Mouse (Mus musculus) liver, adult (tissue): ENCODE results near the gene Rabif.

Source experiments
- GATA4 ChIP-seq: IDR thresholded peaks from 2 replicates; pipeline ENCODE4 v1.6.1; 2014; ENCODE audit warnings: mild to moderate bottlenecking, low read length; ENCODE audit not compliant: insufficient replicate concordance

Rabif gene

DNA sequence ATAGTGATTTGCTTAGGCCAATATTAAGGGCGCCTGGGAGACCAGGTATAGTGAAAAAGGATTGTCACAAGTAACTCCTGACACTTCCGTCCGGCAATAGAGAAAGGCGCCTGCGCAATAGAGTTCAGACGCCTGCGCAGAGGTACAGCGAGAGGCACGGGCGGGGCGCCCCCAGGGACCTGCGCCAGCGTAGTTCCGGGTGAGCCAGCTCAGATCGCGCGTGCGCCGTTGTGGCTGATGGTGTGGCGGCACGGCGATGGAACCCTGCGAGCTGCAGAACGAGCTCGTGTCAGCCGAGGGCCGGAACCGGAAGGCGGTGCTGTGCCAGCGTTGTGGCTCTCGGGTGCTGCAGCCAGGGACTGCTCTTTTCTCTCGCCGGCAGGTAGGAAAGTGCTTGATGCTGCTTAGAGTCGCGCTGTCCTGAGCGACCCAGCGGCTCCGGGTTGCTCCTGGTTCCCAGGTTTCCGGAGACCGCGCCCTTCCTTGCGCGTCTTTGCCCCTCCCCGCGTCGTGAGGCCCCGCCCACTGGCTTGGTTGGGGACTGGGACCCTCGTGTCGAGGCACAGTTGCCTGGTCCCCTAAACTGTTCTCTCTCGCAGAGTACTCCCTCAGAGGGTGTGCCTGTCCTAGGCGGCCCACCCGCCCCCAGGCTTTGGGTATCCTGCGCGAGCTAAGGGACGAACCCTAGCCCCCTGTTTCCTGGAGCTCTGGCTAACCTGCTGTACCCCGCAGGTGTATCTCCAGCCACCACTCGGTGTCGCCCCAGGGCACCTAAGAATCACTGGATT, at the start of gene Rabif:
Gene Rabif (plus strand): TSS at position 221 of the 788 bp plus-strand sequence.
- peak; percentile 19; the same call in 1 of the 2 replicates for TF ChIP-seq GATA4

GRCm38 (mm10) chr1:134445418-134445817, 49.0 kb upstream of the Rabif start:
- TF ChIP-seq GATA4 = no peak

DNA sequence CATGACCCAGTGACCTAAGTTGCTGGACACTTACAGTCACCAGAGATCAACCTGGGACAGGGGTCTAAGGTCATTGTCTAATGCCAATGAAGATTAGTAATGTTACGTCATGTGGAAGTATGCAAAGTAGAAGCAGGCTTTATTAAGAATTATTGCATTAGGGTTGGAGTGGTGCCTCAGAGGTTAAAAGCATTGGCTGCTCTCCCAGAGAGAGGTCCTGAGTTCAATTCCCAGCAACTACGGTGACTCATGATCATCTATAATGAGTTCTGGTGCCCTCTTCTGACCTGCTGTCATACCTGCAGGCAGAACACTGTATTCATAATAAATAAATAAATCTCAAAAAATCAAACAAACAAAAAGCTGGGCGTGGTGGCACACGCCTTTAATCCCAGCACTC, 44.2 kb upstream of the Rabif start:
- no peak for TF ChIP-seq GATA4

DNA sequence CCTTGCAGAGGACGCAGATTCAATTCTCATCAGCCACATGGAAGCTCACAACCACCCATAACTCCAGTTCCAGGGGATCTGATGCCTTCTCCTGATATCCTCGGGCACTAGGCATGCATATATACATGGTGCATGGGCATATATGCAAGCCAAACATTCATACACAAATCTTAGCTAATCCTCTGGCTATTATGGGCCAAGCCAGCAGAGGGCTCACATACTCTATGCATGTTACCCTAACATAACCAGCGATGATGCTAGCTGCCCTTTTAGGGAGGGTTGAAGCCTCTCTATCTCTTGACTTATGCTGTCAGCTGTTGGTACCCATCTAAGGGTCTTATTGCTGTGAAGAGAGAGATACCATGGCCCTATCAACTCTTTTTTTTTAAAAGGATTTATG, 43.5 kb upstream of the Rabif start:
- no peak for TF ChIP-seq GATA4

- no peak; the same call in 1 of the 2 replicates for TF ChIP-seq GATA4
These were observed 39.3 kb upstream of the Rabif start, which contains the start of gene Klhl12 for GRCm38 (mm10) chr1:134454904-134455824. Gene Klhl12, plus strand, starts transcription at chr1:134455531.

DNA sequence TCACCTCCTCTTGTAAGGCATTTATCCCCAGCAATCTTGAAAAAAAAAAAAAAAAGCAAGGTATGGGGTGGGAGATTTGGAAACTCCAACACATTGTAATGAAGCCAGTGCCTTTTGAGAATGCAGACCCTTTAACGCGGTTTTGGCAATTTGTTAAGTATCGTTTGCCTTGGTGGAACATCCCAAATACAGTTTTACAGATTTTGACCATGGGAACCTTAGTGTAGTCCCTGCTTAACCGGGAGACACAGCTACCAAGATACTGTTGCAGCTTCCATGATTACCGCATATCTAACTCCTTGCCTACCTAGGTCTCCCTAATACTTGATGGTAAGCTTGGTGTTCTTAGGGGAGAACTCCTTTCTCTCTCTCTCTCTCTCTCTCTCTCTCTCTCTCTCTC, 38.4 kb upstream of the Rabif start:
- TF ChIP-seq GATA4 = no peak

GRCm38 (mm10) chr1:134458139-134458727, 36.2 kb upstream of the Rabif start:
- no peak for TF ChIP-seq GATA4

DNA sequence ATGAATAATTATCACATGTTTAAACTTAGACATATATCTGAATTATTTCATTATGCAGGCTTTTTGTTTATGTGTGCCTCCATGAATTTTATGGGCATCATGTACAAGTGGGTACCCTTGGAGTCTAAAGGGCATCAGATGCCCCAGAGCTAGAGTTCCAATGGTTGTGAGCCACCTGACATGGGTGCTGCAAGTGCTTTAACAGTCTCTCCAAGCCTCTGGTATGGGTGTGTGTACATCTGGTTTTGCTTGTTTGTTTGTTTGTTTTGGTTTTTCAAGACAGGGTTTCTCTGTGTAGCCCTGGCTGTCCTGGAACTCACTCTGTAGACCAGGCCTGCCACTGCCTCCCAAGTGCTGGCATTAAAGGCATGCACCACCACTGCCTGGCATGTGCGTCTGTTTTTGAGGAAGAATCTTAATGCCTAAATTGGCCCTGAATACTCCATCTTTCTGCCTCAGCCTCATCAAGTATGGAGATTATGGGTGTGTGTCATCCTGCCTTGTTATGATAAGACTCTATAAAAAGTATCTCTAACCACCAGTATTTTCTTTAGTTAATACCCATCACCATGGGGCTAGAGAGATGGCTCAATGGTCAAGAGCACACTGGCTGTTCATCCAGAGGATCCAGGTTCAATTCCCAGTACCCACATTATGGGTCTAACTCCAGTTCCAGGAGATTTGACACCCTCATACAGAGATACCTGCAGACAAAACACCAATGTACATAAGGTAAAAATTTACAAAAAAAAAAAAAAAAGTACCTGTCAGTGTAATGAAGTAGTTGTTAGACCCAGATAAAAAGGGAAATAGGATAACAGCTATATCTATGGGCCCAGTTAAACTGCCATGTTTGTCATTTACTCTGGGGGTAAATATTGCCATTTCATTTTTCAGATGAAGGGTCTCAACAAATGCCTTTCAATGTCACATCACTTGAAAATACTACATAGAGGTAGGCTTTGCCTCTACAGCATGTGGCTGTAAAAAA, 33.9 kb upstream of the Rabif start:
- TF ChIP-seq GATA4 = no peak

DNA sequence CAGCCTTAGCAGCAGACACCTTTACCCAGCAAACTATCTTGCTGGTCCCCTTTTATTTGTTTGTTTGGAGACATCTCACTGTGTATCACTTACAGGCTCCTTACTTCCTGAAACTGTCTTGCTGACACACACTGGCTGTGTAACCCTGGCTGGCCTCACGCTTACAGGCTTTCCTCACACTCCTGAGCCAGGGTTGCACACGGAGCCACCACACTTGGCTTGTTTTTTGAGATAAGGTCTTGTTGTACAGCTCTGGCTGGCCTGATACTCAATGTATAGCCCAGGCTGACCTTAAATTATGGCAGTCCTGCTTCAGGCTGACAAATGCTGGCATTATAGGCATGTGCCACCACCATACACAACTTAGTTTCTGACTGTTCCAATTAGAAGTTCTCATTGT, 9.8 kb upstream of the Rabif start:
- TF ChIP-seq GATA4 = no peak

DNA sequence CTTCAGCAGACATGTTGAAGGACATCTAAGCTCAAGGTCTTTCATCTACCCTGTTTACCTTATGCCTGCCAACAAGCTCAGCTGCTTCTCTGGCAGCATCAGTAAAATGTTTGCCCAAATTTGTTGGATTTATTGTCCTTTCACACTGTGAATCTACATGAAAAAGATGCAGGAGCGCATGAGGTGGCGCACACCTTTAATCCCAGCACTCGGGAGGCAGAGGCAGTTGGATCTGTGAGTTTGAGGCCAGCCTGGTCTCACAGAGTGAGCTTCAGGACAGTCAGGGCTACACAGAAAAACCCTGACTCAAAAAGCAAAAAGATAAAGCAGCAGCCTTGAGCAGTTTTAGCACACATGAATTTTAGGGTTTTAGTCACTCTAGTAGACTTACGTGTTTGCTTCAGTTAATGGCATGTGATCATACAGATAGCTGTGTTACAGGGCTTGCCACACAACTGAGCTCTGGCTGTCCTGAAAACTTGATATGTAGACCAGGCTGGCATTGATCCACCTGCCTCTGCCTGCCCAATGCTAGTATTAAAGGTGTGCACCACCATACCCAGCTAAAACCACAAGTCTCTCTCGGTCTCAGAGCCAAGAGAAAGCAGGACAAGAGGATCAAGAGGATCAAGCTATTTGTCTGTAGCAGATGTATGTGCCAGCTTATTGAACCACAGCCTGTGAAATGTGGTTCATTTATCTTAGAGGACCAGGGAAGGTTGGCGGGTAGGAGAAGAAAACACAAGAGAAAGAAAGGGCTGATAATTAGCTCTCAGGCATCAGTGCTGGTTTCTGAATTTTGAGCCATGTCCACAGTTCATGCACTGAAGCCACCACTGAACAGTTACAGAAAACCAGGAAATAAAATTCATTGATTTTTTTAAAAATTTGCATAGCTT, 3.3 kb upstream of the Rabif start:
- TF ChIP-seq GATA4 = no peak

GRCm38 (mm10) chr1:134492276-134492675, 2.2 kb upstream of the Rabif start:
- TF ChIP-seq GATA4 = no peak

DNA sequence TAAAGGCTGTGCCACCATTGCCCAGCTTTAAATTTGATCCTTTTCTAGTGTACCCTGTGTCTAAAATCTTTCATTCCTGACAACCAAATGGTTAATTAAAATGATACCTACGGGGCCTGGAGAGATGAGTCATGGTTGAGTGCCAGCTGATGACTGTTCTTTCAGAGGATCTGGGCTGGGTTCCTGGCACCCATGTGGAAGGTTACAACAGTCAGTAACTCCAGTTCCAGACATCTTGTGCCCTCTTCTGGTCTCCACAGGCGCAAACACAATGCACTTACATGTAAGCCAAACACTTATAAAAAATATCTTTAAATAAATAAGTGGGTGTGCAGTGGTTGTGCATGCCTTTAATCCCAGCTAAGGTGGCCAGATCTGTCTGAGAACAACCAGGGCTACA, 952 bp upstream of the Rabif start:
- TF ChIP-seq GATA4 = no peak

GRCm38 (mm10) chr1:134493956-134494355, 492 bp upstream of the Rabif start:
- no peak for TF ChIP-seq GATA4
